Mouse (Mus musculus): ENCODE data around the gene Elof1.

DNA sequence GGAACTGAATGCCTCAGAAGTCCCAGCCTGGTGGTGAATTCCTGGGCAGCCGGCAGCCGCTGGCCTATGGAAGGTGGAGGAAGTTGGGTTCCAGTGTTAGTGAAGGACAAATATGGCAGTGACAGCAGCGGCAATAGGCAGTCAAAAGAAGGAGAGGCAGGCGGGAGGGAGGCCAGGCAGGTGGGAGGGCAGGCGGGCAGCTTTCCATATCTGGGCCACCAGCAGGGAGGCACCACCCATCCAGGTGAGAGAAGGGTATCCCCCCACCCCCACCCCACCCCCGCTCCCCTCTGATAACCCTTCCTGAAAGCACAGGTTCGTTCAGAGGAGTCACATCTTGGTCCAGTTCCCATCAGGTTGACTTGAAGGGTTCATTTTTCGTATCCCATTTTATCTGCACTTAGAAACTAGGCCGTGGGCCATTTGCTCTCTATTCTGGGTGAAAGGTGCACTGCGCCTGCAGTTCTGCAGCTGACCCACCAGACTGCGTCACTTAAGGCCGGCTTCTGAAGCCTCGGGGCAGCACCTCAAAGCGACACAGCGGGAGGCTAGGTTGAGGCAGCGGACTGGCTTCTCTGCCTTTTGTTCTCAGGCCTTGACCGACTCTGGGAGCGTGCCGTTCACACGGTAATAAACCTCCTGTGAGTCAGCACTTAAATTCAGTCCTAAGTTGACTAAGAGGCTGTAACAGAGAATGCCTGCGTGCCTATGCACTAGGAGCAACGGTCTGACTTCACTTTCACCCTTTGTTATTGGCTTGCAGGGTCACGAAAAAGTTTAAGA lies 20.0 kb upstream of the Elof1 start:
- TF ChIP-seq TCF12 (IDR thresholded peaks at IDR 0.05; ENCODE audit: insufficient read depth, poor library complexity, severe bottlenecking) = no peak
- TF ChIP-seq POLR2A (IDR thresholded peaks at IDR 0.05; ENCODE audit: insufficient read length, low read depth) = no peak
- TF ChIP-seq USF1 (IDR thresholded peaks at IDR 0.05; ENCODE audit: low read depth) = no peak
- no peak for TF ChIP-seq MYOD1 (IDR thresholded peaks at IDR 0.05; ENCODE audit: control insufficient read depth in 1 of 3, insufficient read length in 2 of 3, low read depth in 2 of 3)
- no peak for TF ChIP-seq E2F4 (IDR thresholded peaks at IDR 0.05; ENCODE audit: insufficient read depth)
- TF ChIP-seq MAX (IDR thresholded peaks at IDR 0.05; ENCODE audit: low read depth) = no peak
- no peak for TF ChIP-seq REST (IDR thresholded peaks at IDR 0.05; ENCODE audit: insufficient read depth, insufficient read length)
